Mouse (Mus musculus): Measurements from ENCODE around the gene Taar2. TPM values are rescaled to one million over a fixed set of nuclear protein-coding genes. Genes with fewer than 3 reads are reported as not detected.

The Taar2 gene
- total RNA-seq, 1 experiment: not detected

GRCm38 (mm10) chr10:23937613-23938012 is 759 bp upstream of the Taar2 start:
- Histone ChIP-seq H3K27ac (ENCODE audit: insufficient read depth, low read depth, low read length, poor library complexity, severe bottlenecking) (no peak overlapping the region), H3K4me3 (ENCODE audit: insufficient read depth in 1 of 2, low read depth in 1 of 2, low read length in 2 of 2, poor library complexity in 1 of 2, severe bottlenecking in 1 of 2) (no peak overlapping the region), H3K9me3 (ENCODE audit: control insufficient read depth, insufficient read depth, low read depth, low read length) (no peaks in the 10 kb centered on the region), H3K36me3 (ENCODE audit: control insufficient read depth, insufficient read depth, low read length, poor library complexity, severe bottlenecking) (no peaks in the 10 kb centered on the region), H3K4me1 (ENCODE audit: control insufficient read depth in 2 of 2, insufficient read depth in 2 of 2, low read length in 2 of 2, poor library complexity in 1 of 2) (peaks cover 0 to 2% of the 10 kb centered on the region in 2 experiments; a peak in 1 of 4 replicates), H3K9ac (ENCODE audit: insufficient read depth, low read depth, low read length, poor library complexity, severe bottlenecking) (no peak overlapping the region)
- peak; percentile 19 for DNase-seq (ENCODE audit: low read depth, low spot score)
- TF ChIP-seq ZC3H11A (IDR thresholded peaks at IDR 0.05; ENCODE audit: borderline replicate concordance, low read depth, low read length) (no peak), ZNF384 (IDR thresholded peaks at IDR 0.05; ENCODE audit: low read depth, low read length) (no peak), HCFC1 (IDR thresholded peaks at IDR 0.05; ENCODE audit: borderline replicate concordance, insufficient read depth, low read length) (no peak), MAFK (IDR thresholded peaks at IDR 0.05; ENCODE audit: insufficient read depth, low read depth, low read length) (no peak), CHD2 (IDR thresholded peaks at IDR 0.05; ENCODE audit: low read depth, low read length) (no peak)
- in situ Hi-C loops (cut with MboI; ENCODE audit: low sequenced_read_pairs in 2 of 2, unreplicated experiment in 2 of 2): no loop called here

DNA sequence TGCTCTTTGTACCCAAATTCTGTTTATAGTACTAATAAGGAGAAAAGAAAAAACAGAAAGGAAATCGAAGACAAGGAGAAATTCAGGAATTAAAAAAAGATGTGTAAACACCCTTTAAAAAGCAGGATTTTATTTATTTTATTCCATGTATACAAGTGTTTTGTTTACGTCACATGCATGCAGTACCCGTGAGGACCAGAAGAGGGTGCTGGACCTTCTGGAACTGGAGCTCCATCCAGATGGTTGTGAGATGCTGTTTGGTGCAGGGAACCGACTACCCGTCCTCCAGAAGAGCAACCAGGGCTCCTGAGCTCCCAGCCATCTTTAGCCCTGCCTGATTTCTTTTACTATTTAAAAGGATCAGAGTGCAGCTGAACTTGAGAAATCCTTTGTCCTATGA is 4.1 kb downstream of the Taar2 start:
- Histone ChIP-seq H3K27ac (ENCODE audit: insufficient read depth, low read depth, low read length, poor library complexity, severe bottlenecking) (no peak overlapping the region), H3K9me3 (ENCODE audit: control insufficient read depth, insufficient read depth, low read depth, low read length) (no peaks in the 10 kb centered on the region), H3K4me3 (ENCODE audit: insufficient read depth in 1 of 2, low read depth in 1 of 2, low read length in 2 of 2, poor library complexity in 1 of 2, severe bottlenecking in 1 of 2) (no peak overlapping the region), H3K4me1 (ENCODE audit: control insufficient read depth in 2 of 2, insufficient read depth in 2 of 2, low read length in 2 of 2, poor library complexity in 1 of 2) (0 out of 4 replicates have a peak, but pooled peaks cover 0 to 2% of the 10 kb centered on the region in 2 experiments), H3K36me3 (ENCODE audit: control insufficient read depth, insufficient read depth, low read length, poor library complexity, severe bottlenecking) (no peaks in the 10 kb centered on the region), H3K9ac (ENCODE audit: insufficient read depth, low read depth, low read length, poor library complexity, severe bottlenecking) (no peak overlapping the region)
- TF ChIP-seq HCFC1 (IDR thresholded peaks at IDR 0.05; ENCODE audit: borderline replicate concordance, insufficient read depth, low read length) (no peak), ZC3H11A (IDR thresholded peaks at IDR 0.05; ENCODE audit: borderline replicate concordance, low read depth, low read length) (peak; percentile 23; the same call in 1 of the 2 replicates), CHD2 (IDR thresholded peaks at IDR 0.05; ENCODE audit: low read depth, low read length) (no peak), MAFK (IDR thresholded peaks at IDR 0.05; ENCODE audit: insufficient read depth, low read depth, low read length) (no peak)
- in situ Hi-C loops (cut with MboI; ENCODE audit: low sequenced_read_pairs in 2 of 2, unreplicated experiment in 2 of 2): no loop called here
- DNase-seq (ENCODE audit: low read depth, low spot score): peak; percentile 77

- no peak for DNase-seq (ENCODE audit: low read depth, low spot score)
- H3K4me1 ChIP-seq (ENCODE audit: control insufficient read depth in 2 of 2, insufficient read depth in 2 of 2, low read length in 2 of 2, poor library complexity in 1 of 2): no peaks in the 10 kb centered on the region
- in situ Hi-C loops (cut with MboI; ENCODE audit: low sequenced_read_pairs in 2 of 2, unreplicated experiment in 2 of 2): no loop called here
Observed at GRCm38 (mm10) chr10:23948026-23948425, 9.7 kb downstream of the Taar2 start.

DNA sequence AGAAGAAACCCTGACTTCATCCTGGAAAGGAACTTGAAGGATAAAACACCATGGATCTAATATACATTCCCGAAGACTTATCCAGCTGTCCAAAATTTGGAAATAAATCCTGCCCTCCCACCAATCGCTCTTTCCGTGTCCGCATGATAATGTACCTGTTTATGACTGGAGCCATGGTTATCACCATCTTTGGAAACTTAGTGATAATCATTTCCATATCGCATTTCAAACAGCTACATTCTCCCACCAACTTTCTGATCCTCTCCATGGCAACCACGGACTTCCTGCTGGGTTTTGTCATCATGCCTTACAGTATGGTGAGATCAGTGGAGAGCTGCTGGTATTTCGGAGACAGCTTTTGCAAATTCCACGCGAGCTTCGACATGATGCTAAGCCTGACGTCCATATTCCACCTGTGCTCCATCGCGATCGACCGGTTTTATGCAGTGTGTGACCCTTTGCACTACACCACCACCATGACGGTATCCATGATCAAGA is 11.2 kb downstream of the Taar2 start, which contains the start of gene Taar3:
TSS of gene Taar3 (plus strand) at position 51 of the 498 bp plus-strand sequence.
- Histone ChIP-seq H3K4me1 (ENCODE audit: control insufficient read depth in 2 of 2, insufficient read depth in 2 of 2, low read length in 2 of 2, poor library complexity in 1 of 2) (no peaks in the 10 kb centered on the region; a peak in 1 of 4 replicates), H3K27ac (ENCODE audit: insufficient read depth, low read depth, low read length, poor library complexity, severe bottlenecking) (no peak within 1 kb of the TSS), H3K4me3 (ENCODE audit: insufficient read depth in 1 of 2, low read depth in 1 of 2, low read length in 2 of 2, poor library complexity in 1 of 2, severe bottlenecking in 1 of 2) (no peak within 1 kb of the TSS), H3K36me3 (ENCODE audit: control insufficient read depth, insufficient read depth, low read length, poor library complexity, severe bottlenecking) (no peaks in the 10 kb centered on the region), H3K9me3 (ENCODE audit: control insufficient read depth, insufficient read depth, low read depth, low read length) (no peaks in the 10 kb centered on the region), H3K9ac (ENCODE audit: insufficient read depth, low read depth, low read length, poor library complexity, severe bottlenecking) (no peak within 1 kb of the TSS)
- in situ Hi-C loops (cut with MboI; ENCODE audit: low sequenced_read_pairs in 2 of 2, unreplicated experiment in 2 of 2): loop anchor here in 1 of 2 experiments (25.0 kb wide), 1 partner anchor 663 kb away; no protein-coding TSS in a partner anchor
- DNase-seq (ENCODE audit: low read depth, low spot score): no peak
- no peak for TF ChIP-seq ZNF384 (IDR thresholded peaks at IDR 0.05; ENCODE audit: low read depth, low read length)

More at GRCm38 (mm10) chr10:23948026-23948425, 9.7 kb downstream of the Taar2 start:
- Histone ChIP-seq H3K36me3 (ENCODE audit: control insufficient read depth, insufficient read depth, low read length, poor library complexity, severe bottlenecking) (no peaks in the 10 kb centered on the region), H3K4me3 (ENCODE audit: insufficient read depth in 1 of 2, low read depth in 1 of 2, low read length in 2 of 2, poor library complexity in 1 of 2, severe bottlenecking in 1 of 2) (no peak overlapping the region), H3K9me3 (ENCODE audit: control insufficient read depth, insufficient read depth, low read depth, low read length) (no peaks in the 10 kb centered on the region), H3K27ac (ENCODE audit: insufficient read depth, low read depth, low read length, poor library complexity, severe bottlenecking) (no peak overlapping the region), H3K9ac (ENCODE audit: insufficient read depth, low read depth, low read length, poor library complexity, severe bottlenecking) (no peak overlapping the region)
- TF ChIP-seq ZNF384 (IDR thresholded peaks at IDR 0.05; ENCODE audit: low read depth, low read length): no peak

DNA sequence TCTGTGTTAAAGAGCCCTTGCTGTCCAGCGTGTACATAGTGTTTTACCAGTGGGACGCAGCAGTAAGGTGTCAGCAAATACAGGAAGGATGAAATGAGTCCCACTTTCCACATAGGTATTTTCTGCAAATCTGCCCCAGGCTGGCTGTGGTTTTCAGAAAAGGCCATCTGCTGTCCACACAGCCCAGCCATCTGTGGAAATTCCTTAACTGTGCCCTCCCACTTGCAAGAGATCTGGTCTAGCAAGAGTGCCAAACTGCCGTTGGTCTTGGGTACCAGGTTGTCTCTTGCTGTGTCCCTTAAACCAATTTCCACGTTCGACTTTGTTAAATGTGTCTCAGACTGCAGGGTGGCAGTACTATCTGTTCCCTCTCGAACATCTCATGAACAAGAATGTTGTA is 13.3 kb downstream of the Taar2 start:
- no peak overlapping the region for H3K4me3 ChIP-seq (ENCODE audit: insufficient read depth in 1 of 2, low read depth in 1 of 2, low read length in 2 of 2, poor library complexity in 1 of 2, severe bottlenecking in 1 of 2)
- TF ChIP-seq ZNF384 (IDR thresholded peaks at IDR 0.05; ENCODE audit: low read depth, low read length): no peak
- TF ChIP-seq ZC3H11A (IDR thresholded peaks at IDR 0.05; ENCODE audit: borderline replicate concordance, low read depth, low read length): no peak
- no peak for TF ChIP-seq MAFK (IDR thresholded peaks at IDR 0.05; ENCODE audit: insufficient read depth, low read depth, low read length)
- TF ChIP-seq CHD2 (IDR thresholded peaks at IDR 0.05; ENCODE audit: low read depth, low read length): no peak
- no peak for TF ChIP-seq HCFC1 (IDR thresholded peaks at IDR 0.05; ENCODE audit: borderline replicate concordance, insufficient read depth, low read length)
- in situ Hi-C loops (cut with MboI; ENCODE audit: low sequenced_read_pairs in 2 of 2, unreplicated experiment in 2 of 2): loop anchor here in 1 of 2 experiments (25.0 kb wide), 1 partner anchor 661 kb away; no protein-coding TSS in a partner anchor

More for the DNA sequence above, 13.3 kb downstream of the Taar2 start:
- Histone ChIP-seq H3K9me3 (ENCODE audit: control insufficient read depth, insufficient read depth, low read depth, low read length) (no peaks in the 10 kb centered on the region), H3K4me1 (ENCODE audit: control insufficient read depth in 2 of 2, insufficient read depth in 2 of 2, low read length in 2 of 2, poor library complexity in 1 of 2) (no peaks in the 10 kb centered on the region; a peak in 1 of 4 replicates), H3K36me3 (ENCODE audit: control insufficient read depth, insufficient read depth, low read length, poor library complexity, severe bottlenecking) (no peaks in the 10 kb centered on the region), H3K27ac (ENCODE audit: insufficient read depth, low read depth, low read length, poor library complexity, severe bottlenecking) (no peak overlapping the region), H3K9ac (ENCODE audit: insufficient read depth, low read depth, low read length, poor library complexity, severe bottlenecking) (no peak overlapping the region)
- no peak for DNase-seq (ENCODE audit: low read depth, low spot score)
